34 mouse cellular contexts compared by ENCODE assay signal in the genomic region with DNA sequence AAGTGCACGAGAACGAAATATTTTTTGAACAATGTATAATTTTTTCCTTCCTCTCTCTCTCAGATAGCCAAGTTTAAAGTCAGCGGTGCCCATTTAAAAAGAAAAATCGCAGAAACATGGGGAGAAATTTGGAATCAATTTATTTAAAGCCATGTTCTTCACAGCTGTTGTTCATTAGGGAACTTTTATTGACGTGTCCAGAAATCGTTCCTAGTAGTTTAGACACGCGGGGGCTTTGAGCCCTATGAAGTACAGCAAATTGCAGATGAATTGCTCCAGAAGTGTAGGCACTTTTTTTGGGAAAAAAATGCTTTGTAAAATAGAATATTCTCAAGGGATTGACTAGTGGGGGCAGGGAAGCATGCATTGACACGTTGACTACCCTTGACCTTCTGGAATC.
DNase-seq lines count a peak whose midpoint lies in the region; ATAC-seq lines count a peak whose summit lies in the region.
"Had no signal": no experiment of that assay in that cellular context is flagged by ENCODE, and none has a peak within 500 bp of the region (broad histone marks: within the 10 kb centered on the region; RNA-seq: fewer than 3 reads in every experiment).

No protein-coding gene starts in this region.

- no peaks in the 10 kb centered on the region for H3K27me3 ChIP-seq in embryonic facial prominence, embryonic 11.5 days (ENCODE audit: control insufficient read depth, insufficient read depth, low read length)
- H3K27me3 ChIP-seq in embryonic facial prominence, embryonic 10.5 days (replicated peaks; ENCODE audit: low read depth, poor library complexity, severe bottlenecking): no peaks in the 10 kb centered on the region
- no peaks in the 10 kb centered on the region for H3K27me3 ChIP-seq in limb, embryonic 13.5 days
- no peaks in the 10 kb centered on the region for H3K27me3 ChIP-seq in midbrain, embryonic 13.5 days
- H3K27me3 ChIP-seq: embryonic facial prominence, embryonic 13.5 days; forebrain, embryonic 13.5 days; heart, embryonic 15.5 days; hindbrain, embryonic 13.5 days; kidney, embryonic 15.5 days; liver, embryonic 13.5 days; neural tube, embryonic 12.5 days; stomach, embryonic 15.5 days had no signal

- no peak for ATAC-seq in embryonic facial prominence, embryonic 11.5 days (replicated peaks; ENCODE audit: insufficient number of reproducible peaks, low FRiP score, low TSS enrichment, low read depth)
- no peak for ATAC-seq in limb, embryonic 13.5 days (ENCODE audit: low FRiP score, low read depth)
- ATAC-seq in midbrain, embryonic 13.5 days: no peak
- ATAC-seq: forebrain, embryonic 13.5 days; inflammation-experienced regulatory T-cells, adult 6 months had no signal

- H3K4me3 ChIP-seq in embryonic facial prominence, embryonic 11.5 days (ENCODE audit: low read depth, low read length): no peak overlapping the region
- no peak overlapping the region for H3K4me3 ChIP-seq in embryonic facial prominence, embryonic 10.5 days
- H3K4me3 ChIP-seq in limb, embryonic 13.5 days: no peak overlapping the region
- no peak overlapping the region for H3K4me3 ChIP-seq in midbrain, embryonic 13.5 days (replicated peaks)
- H3K4me3 ChIP-seq: embryonic facial prominence, embryonic 13.5 days; forebrain, embryonic 13.5 days; heart, embryonic 10.5 days; heart, embryonic 15.5 days; hindbrain, embryonic 13.5 days; kidney, embryonic 15.5 days; layer of hippocampus, adult 2 months; liver, embryonic 13.5 days; midbrain, embryonic 10.5 days; myocyte; neural tube, embryonic 12.5 days; stomach, embryonic 15.5 days had no signal

- intact Hi-C loops in left cerebral cortex, postnatal 10 days (cut with DNase I): no loop called here

- H3K27ac ChIP-seq in embryonic facial prominence, embryonic 11.5 days (replicated peaks; ENCODE audit: low read depth, low read length): no peak overlapping the region
- no peak overlapping the region for H3K27ac ChIP-seq in embryonic facial prominence, embryonic 10.5 days (replicated peaks)
- H3K27ac ChIP-seq in limb, embryonic 13.5 days: peak overlapping the region; percentile 23; the same call in 1 of the 2 replicates
- no peak overlapping the region for H3K27ac ChIP-seq in midbrain, embryonic 13.5 days
- H3K27ac ChIP-seq: forebrain, embryonic 13.5 days; heart, embryonic 10.5 days; heart, embryonic 15.5 days; hindbrain, embryonic 13.5 days; kidney, embryonic 15.5 days; layer of hippocampus, adult 2 months; liver, embryonic 13.5 days; midbrain, embryonic 10.5 days; neural tube, embryonic 12.5 days; stomach, embryonic 15.5 days had no signal

- no peak overlapping the region for H3K9ac ChIP-seq in embryonic facial prominence, embryonic 11.5 days (replicated peaks; ENCODE audit: low read length)
- H3K9ac ChIP-seq in limb, embryonic 13.5 days: no peak overlapping the region
- H3K9ac ChIP-seq in midbrain, embryonic 13.5 days (replicated peaks): no peak overlapping the region
- H3K9ac ChIP-seq: embryonic facial prominence, embryonic 13.5 days; forebrain, embryonic 13.5 days; heart, embryonic 15.5 days; hindbrain, embryonic 13.5 days; kidney, embryonic 15.5 days; liver, embryonic 13.5 days; neural tube, embryonic 12.5 days; stomach, embryonic 15.5 days had no signal

- WGBS in embryonic facial prominence, embryonic 11.5 days: 36% methylated on average over 9 of the region's 9 CpGs
- 55% methylated on average over 9 of the region's 9 CpGs for WGBS in embryonic facial prominence, embryonic 10.5 days
- WGBS in limb, embryonic 13.5 days: 7% methylated on average over 9 of the region's 9 CpGs
- 84% methylated on average over 9 of the region's 9 CpGs for WGBS in midbrain, embryonic 13.5 days

- no peaks in the 10 kb centered on the region for H3K9me3 ChIP-seq in embryonic facial prominence, embryonic 11.5 days (replicated peaks; ENCODE audit: control insufficient read depth, low read length)
- H3K9me3 ChIP-seq in embryonic facial prominence, embryonic 10.5 days: no peaks in the 10 kb centered on the region
- no peaks in the 10 kb centered on the region for H3K9me3 ChIP-seq in limb, embryonic 13.5 days
- no peaks in the 10 kb centered on the region for H3K9me3 ChIP-seq in midbrain, embryonic 13.5 days
- H3K9me3 ChIP-seq: embryonic facial prominence, embryonic 13.5 days; forebrain, embryonic 13.5 days; G1E; heart, embryonic 10.5 days; heart, embryonic 15.5 days; hindbrain, embryonic 13.5 days; kidney, embryonic 15.5 days; liver, embryonic 13.5 days; midbrain, embryonic 10.5 days; neural tube, embryonic 12.5 days; stomach, embryonic 15.5 days had no signal

- H3K36me3 ChIP-seq in embryonic facial prominence, embryonic 11.5 days (replicated peaks; ENCODE audit: control insufficient read depth, insufficient read depth, low read depth, low read length): no peaks in the 10 kb centered on the region
- H3K36me3 ChIP-seq in embryonic facial prominence, embryonic 10.5 days (replicated peaks): no peaks in the 10 kb centered on the region
- no peaks in the 10 kb centered on the region for H3K36me3 ChIP-seq in limb, embryonic 13.5 days
- H3K36me3 ChIP-seq in midbrain, embryonic 13.5 days: no peaks in the 10 kb centered on the region
- H3K36me3 ChIP-seq: embryonic facial prominence, embryonic 13.5 days; G1E; heart, embryonic 10.5 days; heart, embryonic 15.5 days; hindbrain, embryonic 13.5 days; kidney, embryonic 15.5 days; liver, embryonic 13.5 days; midbrain, embryonic 10.5 days; neural tube, embryonic 12.5 days; stomach, embryonic 15.5 days had no signal

- H3K4me2 ChIP-seq in embryonic facial prominence, embryonic 11.5 days (ENCODE audit: low read depth, low read length): no peak overlapping the region
- no peak overlapping the region for H3K4me2 ChIP-seq in limb, embryonic 13.5 days (replicated peaks)
- no peak overlapping the region for H3K4me2 ChIP-seq in midbrain, embryonic 13.5 days (replicated peaks)
- H3K4me2 ChIP-seq: embryonic facial prominence, embryonic 13.5 days; forebrain, embryonic 13.5 days; heart, embryonic 15.5 days; hindbrain, embryonic 13.5 days; kidney, embryonic 15.5 days; liver, embryonic 13.5 days; neural tube, embryonic 12.5 days; stomach, embryonic 15.5 days had no signal

- H3K4me1 ChIP-seq in embryonic facial prominence, embryonic 11.5 days (ENCODE audit: control insufficient read depth, insufficient read depth, low read length): no peaks in the 10 kb centered on the region
- peaks cover 14% of the 10 kb centered on the region; the same call in 1 of the 2 replicates for H3K4me1 ChIP-seq in embryonic facial prominence, embryonic 10.5 days
- peaks cover 23% of the 10 kb centered on the region for H3K4me1 ChIP-seq in limb, embryonic 13.5 days
- no peaks in the 10 kb centered on the region for H3K4me1 ChIP-seq in midbrain, embryonic 13.5 days (replicated peaks)
- H3K4me1 ChIP-seq: forebrain, embryonic 13.5 days; heart, embryonic 10.5 days; heart, embryonic 15.5 days; hindbrain, embryonic 13.5 days; kidney, embryonic 15.5 days; liver, embryonic 13.5 days; midbrain, embryonic 10.5 days; neural tube, embryonic 12.5 days; stomach, embryonic 15.5 days had no signal

- peak; percentile 82 for DNase-seq in embryonic facial prominence, embryonic 11.5 days (ENCODE audit: low spot score)
- no peak for DNase-seq in embryonic facial prominence, embryonic 10.5 days (ENCODE audit: low spot score)
- peak; percentile 67 for DNase-seq in embryo, embryonic 11 days
- DNase-seq in forelimb bud, embryonic 11.5 days (ENCODE audit: low read depth, low spot score): peak; percentile 73
- DNase-seq in testis, postnatal 14 days (ENCODE audit: low spot score): no peak
- DNase-seq in left cerebral cortex, postnatal 10 days (ENCODE audit: extremely low spot score in 1 of 2, low spot score in 2 of 2): no peak
- DNase-seq: adrenal gland, postnatal 10 days; cerebellum, adult 8-10 months; cerebellum, postnatal 36 days; gastrocnemius, postnatal 14 days; heart, postnatal 36 days; kidney, adult 11 months; kidney, postnatal 36 days; left cerebral cortex, postnatal 4 days; liver, embryonic 13.5 days; lung, adult 2 months; lung, postnatal 10 days; thymus, adult 18-20 months; thymus, postnatal 25 days had no signal

Comparison
In these comparisons a context has a peak if more than half of its experiments do, and no peak if none do; other contexts are left out.
1. DNase-seq: peak in embryonic facial prominence, embryonic 11.5 days (single experiment), embryo, embryonic 11 days (single experiment) and forelimb bud, embryonic 11.5 days (single experiment); none in embryonic facial prominence, embryonic 10.5 days (single experiment), testis, postnatal 14 days (single experiment) and left cerebral cortex, postnatal 10 days (0 of 2).